Mouse (Mus musculus): ENCODE measurements around the gene Gjb5. TPM values are rescaled to one million over a fixed set of nuclear protein-coding genes. Genes with fewer than 3 reads are reported as not detected.

Gene Gjb5
- total RNA-seq (2021), result not detected

DNA sequence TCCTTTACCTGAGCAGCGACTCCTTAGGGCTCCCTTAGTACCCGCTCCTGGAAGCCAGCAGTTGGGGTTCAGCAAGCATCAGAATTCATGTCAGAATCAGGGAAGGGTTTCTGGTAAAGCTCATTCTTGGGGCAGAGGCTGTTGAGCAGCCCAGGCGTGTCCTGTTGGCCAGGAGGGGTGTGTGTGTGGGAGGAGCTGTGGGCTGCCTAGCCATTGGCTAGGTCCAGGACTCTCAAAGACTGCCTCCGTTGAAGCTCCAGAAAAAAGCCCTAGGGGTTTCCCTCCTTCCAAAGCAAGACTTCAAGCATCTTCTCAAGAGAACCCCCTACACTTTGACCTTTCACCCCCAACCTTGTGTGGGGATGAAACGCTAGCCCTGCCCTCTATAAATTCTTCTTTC, at the start of gene Gjb5:
Gjb5 (minus strand) TSS at position 164 of the 400 bp plus-strand sequence.
- intact Hi-C loops (cut with DNase I), result no loop called here
- DNase-seq (ENCODE audit: low spot score in 2 of 2), result no peak

DNA sequence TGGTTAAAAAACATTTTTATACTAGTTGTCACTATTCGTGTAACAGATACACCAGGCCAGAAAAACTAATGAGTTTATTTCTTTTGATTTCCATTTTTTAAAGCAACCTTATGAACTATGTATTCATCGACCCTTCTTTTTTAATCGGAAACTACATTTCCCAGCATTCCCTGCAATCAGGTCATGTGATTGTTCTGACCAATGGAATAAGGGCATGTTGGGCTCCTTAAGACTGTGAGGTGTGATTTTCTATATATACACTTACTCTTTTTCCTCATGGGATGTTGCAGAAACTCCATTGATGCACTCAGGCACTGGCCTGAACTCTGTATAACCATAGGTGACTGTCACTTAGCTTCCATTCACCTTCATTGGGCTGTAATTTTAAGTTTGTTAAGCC, 44.6 kb upstream of the Gjb5 start:
- no peak for DNase-seq (ENCODE audit: low spot score in 2 of 2)
- intact Hi-C loops (cut with DNase I), result no loop called here

DNA sequence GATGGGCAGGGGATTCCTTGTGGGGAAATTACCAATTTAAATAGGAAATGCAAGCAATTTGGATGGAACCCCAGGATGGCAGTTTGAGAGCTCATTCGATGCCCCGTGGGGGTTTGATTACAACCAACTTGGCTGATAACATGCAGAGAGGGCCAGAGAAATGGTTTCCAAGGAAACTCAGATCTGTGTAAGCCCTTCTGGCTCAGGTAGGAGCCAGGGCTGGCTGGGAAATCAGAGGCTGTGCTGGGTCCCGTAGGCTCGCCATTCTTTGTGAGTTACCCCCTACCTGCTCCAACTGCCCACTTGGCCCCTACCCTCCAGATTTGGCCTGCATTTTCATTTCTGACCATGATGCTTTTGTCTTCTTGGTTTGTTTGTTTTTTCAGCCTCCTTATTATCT, 44.2 kb upstream of the Gjb5 start:
- DNase-seq (ENCODE audit: low spot score in 2 of 2), result no peak
- intact Hi-C loops (cut with DNase I), result no loop called here

DNA sequence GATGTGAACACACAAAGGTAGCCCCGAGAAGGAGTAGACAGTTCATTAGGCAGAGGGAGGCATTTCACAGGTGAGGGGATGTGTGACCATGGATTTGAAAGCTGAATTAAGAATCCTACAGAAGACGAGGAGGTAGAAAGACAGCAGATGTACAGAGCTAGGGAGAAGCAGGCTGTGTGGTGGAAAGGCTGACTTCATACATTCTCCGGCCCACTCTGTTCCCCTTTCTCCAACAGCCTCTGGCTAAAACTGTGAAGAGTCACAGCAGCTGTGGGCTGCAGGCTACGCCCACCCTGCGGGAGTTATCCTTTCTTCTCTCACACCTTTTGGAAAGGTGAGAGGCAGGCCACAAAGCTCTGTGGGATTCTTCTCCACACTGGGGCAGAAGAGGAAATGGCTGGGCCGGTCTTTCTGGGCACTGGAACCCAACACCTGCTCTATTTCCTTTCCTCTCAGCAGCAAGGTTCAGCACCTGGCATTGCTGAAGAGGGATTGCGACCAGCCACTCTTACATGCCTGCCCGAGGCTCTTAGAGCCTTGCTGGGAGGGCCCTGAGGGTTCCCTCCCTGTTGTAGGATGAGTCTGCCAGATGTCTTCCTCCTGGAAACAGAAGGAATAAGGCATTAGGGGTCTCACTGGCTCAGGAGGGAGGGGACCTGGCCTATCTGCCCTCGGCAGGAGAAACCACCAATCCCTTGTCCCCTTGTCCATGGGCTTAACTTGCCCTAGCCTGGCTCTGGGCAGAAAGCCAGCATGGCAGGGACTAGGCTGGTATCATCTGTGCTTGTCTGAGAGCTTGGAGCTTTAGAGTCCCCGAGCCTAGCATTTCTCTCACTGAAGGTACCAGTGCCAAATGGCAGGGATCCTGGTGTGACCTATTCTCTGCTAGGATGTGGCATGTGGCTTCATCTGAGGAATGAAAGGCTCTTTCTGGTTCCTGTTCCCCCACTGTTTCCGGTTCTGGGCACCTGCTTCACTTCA, 42.5 kb upstream of the Gjb5 start:
- DNase-seq (ENCODE audit: low spot score in 2 of 2), result peak; percentile 10 to 14

DNA sequence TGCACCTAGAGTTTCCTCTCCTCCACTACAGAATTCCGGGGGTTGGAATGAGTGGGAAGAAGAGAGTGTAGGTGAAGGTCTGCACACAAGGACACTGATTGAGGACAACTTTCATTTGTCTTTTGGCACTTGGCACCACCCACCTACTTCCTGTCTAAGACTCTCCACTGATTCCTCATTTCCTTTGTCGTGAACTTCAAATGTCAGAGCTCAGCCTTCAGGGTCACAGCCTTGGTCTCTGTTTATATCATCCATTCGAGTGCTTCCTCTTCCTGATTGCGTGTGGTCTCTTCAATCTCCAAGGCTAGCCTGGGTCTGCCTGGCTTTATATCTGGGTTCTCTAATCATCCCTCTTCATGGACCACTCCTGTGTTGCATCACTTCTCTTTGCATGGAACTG, 37.6 kb upstream of the Gjb5 start:
- intact Hi-C loops (cut with DNase I), result no loop called here
- no peak for DNase-seq (ENCODE audit: low spot score in 2 of 2)

More for the DNA sequence above, 42.5 kb upstream of the Gjb5 start:
- intact Hi-C loops (cut with DNase I), result no loop called here

DNA sequence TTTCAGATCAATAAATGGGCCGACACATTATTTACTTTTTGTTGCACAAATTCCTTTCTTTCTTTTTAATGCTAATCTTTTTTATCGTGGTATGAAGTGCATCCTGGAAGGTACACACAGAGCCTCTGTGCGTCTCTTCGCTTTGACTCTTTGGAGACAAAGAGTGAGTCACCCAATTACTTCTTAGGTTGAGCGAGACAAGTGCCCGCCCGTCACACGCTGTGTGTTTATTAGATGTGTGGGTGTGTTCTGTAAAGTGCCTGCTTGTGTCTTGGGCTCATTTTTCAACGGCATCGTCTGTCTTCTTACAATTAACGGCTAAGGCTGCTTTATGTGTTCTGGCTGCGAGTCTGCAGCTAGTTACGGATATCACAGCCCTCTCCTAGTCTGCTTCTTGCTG, 31.7 kb upstream of the Gjb5 start:
- peak in 1 of 2 experiments; percentile 12 for DNase-seq (ENCODE audit: low spot score in 2 of 2)
- intact Hi-C loops (cut with DNase I), result loop anchor here (5.0 kb wide), 1 partner anchor 918 kb away; no protein-coding TSS in a partner anchor

DNA sequence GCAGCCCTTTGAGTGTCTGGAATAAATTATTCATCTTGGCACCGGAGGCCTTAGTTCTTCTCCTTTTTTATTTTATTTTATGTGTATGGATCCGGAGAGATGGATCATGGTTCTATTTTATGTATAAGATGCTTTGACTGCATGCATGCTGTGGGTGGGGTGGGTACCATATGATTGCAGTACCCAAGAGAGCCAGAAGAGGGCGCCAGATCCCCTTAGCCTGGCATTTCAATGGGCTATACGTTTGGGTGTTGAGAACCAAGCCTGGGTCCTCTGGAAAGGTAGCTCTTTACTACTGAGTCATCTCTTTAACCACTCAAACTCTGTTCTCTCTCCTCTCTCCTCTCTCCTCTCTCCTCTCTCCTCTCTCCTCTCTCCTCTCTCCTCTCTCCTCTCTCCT, 19.4 kb upstream of the Gjb5 start:
- intact Hi-C loops (cut with DNase I), result loop anchor here (10.0 kb wide), 1 partner anchor 237 kb away; no protein-coding TSS in a partner anchor

DNA sequence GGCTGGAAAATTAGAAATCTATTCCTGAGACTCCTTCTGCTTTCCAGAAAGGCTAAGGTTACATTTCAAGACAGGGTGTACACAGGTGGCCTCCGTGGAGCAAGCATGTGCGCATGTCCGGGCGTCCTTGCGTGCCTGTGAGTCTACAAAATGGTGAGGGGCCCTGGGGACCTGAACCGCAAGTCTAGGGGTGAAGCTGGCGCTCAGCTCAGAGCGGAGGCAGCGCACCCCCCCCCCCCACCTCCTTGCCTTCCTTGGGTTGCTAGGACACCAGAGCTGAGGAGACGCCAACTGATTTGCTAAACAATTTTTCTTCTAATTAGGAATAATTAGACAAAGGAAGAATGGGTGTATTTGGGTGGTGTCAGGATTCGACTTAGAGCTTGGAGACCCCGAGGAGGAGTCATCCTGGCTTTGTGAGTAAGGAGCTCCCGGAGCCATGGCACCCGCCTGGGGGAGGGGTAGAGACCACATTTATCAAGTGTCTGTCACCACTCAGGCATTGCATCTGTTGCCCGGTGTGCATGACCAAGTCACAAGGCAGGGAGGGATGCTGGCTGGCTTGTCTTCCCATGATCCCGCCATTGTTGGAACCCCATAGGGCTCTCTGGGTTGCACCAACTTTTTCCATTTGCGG, 17.7 kb upstream of the Gjb5 start:
- intact Hi-C loops (cut with DNase I), result loop anchor here (10.0 kb wide), 1 partner anchor 239 kb away; no protein-coding TSS in a partner anchor

More for the DNA sequence above, 19.4 kb upstream of the Gjb5 start:
- no peak for DNase-seq (ENCODE audit: low spot score in 2 of 2)

DNA sequence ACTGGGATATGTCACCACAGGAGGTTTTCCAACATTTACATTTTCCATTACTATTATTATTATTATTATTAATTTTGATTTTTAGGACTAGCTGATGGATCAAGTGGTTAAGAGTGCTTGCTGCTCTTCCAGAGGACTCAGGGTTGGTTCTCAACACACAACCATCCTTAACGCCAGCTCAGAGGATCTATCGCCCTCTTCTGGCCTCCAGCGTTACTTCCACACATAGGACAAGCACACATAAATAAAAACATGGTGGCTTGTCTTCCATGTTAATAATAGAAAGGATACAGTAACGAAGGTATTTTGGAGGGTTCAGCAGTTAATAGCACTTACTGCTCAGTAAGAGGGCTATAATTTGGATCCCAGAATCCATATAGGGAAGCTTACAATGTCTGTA, 16.7 kb upstream of the Gjb5 start:
- intact Hi-C loops (cut with DNase I), result loop anchor here (5.0 to 10.0 kb wide), 2 partner anchors 240 to 613 kb away; partner anchors contain the start of gene Csmd2
- DNase-seq (ENCODE audit: low spot score in 2 of 2), result no peak

More for the DNA sequence above, 17.7 kb upstream of the Gjb5 start:
- no peak for DNase-seq (ENCODE audit: low spot score in 2 of 2)

DNA sequence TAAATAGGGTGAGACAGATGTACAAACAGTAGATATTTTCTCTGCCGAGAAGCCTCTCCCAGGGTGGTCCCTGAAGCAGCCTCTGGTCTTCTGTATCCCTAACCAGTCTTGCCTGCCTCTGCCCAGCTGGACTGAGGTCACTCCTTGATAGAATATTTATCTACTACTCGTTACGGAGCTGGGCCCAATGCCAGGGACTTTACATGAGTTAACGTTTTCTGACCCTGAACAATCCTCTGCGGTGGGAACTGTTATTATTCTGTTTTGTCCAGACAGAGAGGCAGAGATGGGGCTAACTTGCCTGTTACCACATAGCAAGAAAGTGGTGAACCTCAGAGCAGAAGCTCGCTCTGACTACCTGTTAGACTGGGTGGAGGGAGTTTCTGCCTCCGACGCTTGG, 15.5 kb upstream of the Gjb5 start:
- intact Hi-C loops (cut with DNase I), result loop anchor here (5.0 to 10.0 kb wide), 2 partner anchors 241 to 614 kb away; partner anchors contain the start of gene Csmd2
- no peak for DNase-seq (ENCODE audit: low spot score in 2 of 2)

DNA sequence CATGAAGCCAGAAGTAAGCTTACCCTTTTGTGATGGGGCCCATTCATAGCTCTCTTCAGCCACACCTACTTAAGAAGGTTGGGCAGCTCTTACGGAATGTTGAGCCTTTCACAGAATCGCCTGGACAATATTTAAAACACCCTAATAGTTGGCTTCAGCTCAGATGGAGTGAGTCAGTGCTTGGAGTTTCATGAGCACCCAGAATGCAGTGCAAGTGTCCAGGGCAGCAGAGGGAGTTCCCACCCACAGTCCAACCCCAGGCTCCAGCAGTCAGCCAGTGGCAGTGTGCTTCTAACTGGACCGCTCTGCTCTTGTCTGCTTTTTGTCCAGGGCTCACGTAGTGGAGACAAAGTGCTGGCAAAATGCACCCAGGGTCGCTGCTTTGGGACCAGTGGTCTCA, 13.6 kb upstream of the Gjb5 start:
- DNase-seq (ENCODE audit: low spot score in 2 of 2), result no peak
- intact Hi-C loops (cut with DNase I), result loop anchor here (5.0 to 10.0 kb wide), 2 partner anchors 243 to 616 kb away; partner anchors contain the start of gene Csmd2

DNA sequence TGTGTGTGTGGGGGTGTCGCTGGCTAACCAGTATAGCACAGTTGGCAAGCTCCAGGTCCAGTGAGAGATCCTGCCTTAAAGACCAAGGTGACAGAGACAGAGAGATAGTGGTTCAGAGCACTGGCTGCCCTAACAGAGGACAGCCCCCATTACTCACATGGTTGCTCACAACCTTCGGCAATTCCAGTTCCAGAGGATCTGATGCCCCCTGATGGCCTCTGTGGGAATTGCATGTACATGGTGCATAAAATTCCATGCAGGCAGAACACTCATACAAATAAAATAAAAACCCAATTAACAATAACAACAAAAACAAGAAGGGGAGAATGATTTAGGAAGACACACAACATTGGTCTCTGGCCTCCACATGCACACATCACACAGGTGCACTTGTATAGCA, 12.5 kb upstream of the Gjb5 start:
- DNase-seq (ENCODE audit: low spot score in 2 of 2), result no peak
- intact Hi-C loops (cut with DNase I), result loop anchor here (5.0 to 10.0 kb wide), 2 partner anchors 244 to 617 kb away; partner anchors contain the start of gene Csmd2

DNA sequence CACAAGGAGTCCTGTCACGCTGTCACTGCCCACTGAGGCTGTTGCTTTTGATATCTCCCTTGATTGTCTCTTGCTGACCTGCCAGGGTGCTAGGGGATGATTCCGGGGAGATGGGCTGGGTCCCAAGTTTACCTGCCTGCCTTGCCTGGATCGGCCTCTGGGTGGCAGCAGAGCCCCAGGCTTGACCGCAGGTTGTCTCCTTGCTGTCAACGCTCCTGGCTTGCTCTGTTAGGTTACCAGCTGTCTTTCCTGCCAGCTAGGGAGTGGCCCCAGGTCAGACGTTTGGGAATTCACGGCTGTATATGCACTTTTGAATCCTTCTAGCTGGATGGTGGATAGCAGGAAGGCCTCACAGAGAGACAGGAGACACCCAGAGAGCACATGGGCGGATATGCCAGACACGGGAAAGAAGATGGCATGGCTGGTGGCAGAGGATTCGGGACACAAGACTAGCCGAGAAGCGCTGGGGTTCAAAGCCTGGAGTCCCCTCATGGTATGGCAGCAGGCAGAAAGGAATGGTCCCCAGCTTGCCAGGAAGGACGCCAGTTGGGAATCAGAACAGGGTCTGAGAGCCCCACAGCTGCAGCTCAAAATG, 10.5 kb upstream of the Gjb5 start:
- peak; percentile 61 to 62 for DNase-seq (ENCODE audit: low spot score in 2 of 2)
- intact Hi-C loops (cut with DNase I), result loop anchor here (10.0 kb wide), 1 partner anchor 1176 kb away; no protein-coding TSS in a partner anchor

DNA sequence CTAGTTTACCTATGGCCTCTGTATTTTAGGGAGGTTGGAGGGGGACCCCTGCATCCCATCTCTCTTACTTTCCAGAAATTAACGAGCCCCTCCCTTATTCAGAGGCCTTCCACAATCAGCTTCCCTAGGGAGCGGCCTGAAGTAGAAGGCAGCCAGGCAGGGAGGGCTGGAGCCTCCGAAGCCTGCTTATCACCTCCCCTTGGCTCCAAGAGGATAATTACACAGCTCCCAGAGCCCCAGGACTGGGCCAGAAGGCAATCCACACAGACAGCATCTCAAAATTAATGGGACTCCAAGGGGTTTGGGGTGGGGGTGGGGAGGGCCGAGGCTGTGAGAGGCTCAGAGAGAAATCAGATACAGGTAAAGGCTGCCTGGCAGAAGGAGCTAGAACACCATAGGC, 7.9 kb upstream of the Gjb5 start:
- DNase-seq (ENCODE audit: low spot score in 2 of 2), result no peak
- intact Hi-C loops (cut with DNase I), result loop anchor here (10.0 kb wide), 1 partner anchor 1179 kb away; no protein-coding TSS in a partner anchor

DNA sequence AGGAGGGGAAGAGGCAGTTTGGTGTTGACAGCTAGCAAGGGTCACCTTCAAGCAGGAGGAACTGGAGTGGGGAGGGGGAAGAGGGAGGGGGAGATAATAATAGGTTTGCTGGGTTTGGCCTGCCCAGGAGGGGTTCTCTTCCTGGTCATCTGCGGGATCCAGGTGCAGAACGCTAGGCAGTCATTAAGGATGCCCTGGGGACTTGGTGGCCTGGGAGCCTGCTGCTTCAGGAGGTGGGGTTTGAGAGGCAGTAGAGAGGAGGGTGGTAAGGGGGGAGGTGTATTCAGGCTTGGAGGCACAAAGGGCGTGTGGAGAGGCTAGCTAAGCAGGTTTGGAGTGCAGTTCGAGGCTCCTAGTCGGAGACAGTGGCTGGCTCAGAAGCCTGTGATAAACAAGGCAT, 7.5 kb upstream of the Gjb5 start:
- intact Hi-C loops (cut with DNase I), result loop anchor here (10.0 kb wide), 1 partner anchor 1179 kb away; no protein-coding TSS in a partner anchor
- DNase-seq (ENCODE audit: low spot score in 2 of 2), result no peak

DNA sequence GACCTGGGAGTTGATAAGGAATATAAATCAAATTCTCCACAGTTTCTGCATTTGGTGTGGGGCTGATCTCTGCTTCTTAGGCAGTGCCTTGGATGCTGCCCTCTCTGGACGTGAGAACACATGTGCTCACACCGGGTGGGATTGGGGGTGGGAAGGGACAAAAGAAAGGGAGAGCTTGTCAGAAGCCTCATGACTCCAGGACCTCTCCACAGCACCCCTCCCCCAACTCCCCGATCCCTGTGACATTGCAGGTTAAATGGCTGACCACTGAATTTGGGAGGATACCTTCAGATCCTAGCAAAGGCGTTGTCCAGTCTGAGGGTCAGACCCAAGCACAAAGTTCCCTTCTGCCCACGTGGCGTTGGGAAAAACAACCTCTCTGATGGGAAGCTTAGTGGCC, 6.5 kb upstream of the Gjb5 start:
- intact Hi-C loops (cut with DNase I), result loop anchor here (10.0 kb wide), 1 partner anchor 1180 kb away; no protein-coding TSS in a partner anchor

DNA sequence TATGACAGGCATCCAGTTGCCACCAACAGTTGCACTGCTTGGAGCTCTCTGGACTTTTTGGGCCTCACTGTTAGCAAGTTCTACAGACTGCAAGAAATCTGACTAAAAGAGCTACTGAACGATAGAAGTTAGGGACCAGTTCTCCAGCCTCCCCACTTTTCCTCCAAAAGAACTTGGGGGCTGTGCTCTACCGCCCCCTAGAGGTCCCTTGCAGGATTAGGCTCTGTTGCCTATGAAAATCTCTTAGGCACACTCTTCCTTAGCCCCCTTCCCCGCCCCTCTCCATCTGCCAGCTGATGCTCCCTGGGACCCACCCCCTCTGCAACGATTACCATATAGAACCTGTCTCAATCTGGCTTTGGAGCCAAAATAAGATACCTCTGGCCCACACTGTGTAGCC, 5.3 kb upstream of the Gjb5 start:
- intact Hi-C loops (cut with DNase I), result loop anchor here (10.0 kb wide), 1 partner anchor 1181 kb away; no protein-coding TSS in a partner anchor
- DNase-seq (ENCODE audit: low spot score in 2 of 2), result no peak

More for the DNA sequence above, 6.5 kb upstream of the Gjb5 start:
- no peak for DNase-seq (ENCODE audit: low spot score in 2 of 2)

DNA sequence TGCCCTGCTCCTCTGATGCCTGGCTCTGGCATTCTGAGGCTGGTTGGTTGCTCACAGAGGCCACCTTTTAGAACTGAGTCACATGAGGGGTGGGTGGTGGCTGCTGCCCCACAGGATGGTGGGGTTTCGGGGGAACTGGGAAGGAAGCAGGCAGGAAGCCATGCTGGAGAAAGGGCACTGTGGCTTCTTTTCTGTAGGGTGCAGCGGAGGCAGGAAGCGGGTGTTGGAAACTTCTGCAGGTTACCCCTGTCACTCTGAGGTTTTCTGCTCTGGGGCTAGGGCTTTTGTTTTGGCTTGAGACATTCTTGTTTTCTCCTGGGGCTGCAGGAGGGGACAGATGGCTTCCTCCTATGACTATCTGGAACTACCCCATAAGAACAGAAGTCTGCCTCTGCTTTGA, 4.5 kb upstream of the Gjb5 start:
- no peak for DNase-seq (ENCODE audit: low spot score in 2 of 2)
- intact Hi-C loops (cut with DNase I), result loop anchor here (10.0 kb wide), 1 partner anchor 1182 kb away; no protein-coding TSS in a partner anchor

All from left cerebral cortex, postnatal 36 days (tissue).